Mouse (Mus musculus): ENCODE measurements around the gene Me3.

Me3 gene

GRCm38 (mm10) chr7:89632342-89633251 is at the start of gene Me3:
TSS of gene Me3 (plus strand) at chr7:89632392.
- DNase-seq (ENCODE audit: low spot score): peak; percentile 71

GRCm38 (mm10) chr7:89590039-89590438 is 42.2 kb upstream of the Me3 start:
- DNase-seq (ENCODE audit: low spot score): no peak

GRCm38 (mm10) chr7:89590542-89591251 is 41.5 kb upstream of the Me3 start:
- DNase-seq (ENCODE audit: low spot score): no peak

GRCm38 (mm10) chr7:89595813-89596212 is 36.4 kb upstream of the Me3 start:
- DNase-seq (ENCODE audit: low spot score): no peak

- DNase-seq (ENCODE audit: low spot score): no peak
These were observed 26.3 kb upstream of the Me3 start for GRCm38 (mm10) chr7:89605589-89606536.

GRCm38 (mm10) chr7:89607329-89607728 is 24.9 kb upstream of the Me3 start:
- no peak for DNase-seq (ENCODE audit: low spot score)

GRCm38 (mm10) chr7:89611236-89611635 is 21.0 kb upstream of the Me3 start:
- DNase-seq (ENCODE audit: low spot score): no peak

GRCm38 (mm10) chr7:89616235-89616634 is 16.0 kb upstream of the Me3 start:
- DNase-seq (ENCODE audit: low spot score): no peak

- no peak for DNase-seq (ENCODE audit: low spot score)
These were observed 8.9 kb upstream of the Me3 start for GRCm38 (mm10) chr7:89623331-89623730.

- no peak for DNase-seq (ENCODE audit: low spot score)
These were observed 4.8 kb upstream of the Me3 start for GRCm38 (mm10) chr7:89627393-89627792.

- no peak for DNase-seq (ENCODE audit: low spot score)
These were observed 4.2 kb upstream of the Me3 start for GRCm38 (mm10) chr7:89628006-89628405.

- DNase-seq (ENCODE audit: low spot score): no peak
These were observed 3.2 kb upstream of the Me3 start for GRCm38 (mm10) chr7:89629006-89629405.

- DNase-seq (ENCODE audit: low spot score): no peak
These were observed 2.3 kb upstream of the Me3 start for GRCm38 (mm10) chr7:89629914-89630313.

GRCm38 (mm10) chr7:89630796-89631195 is 1.4 kb upstream of the Me3 start:
- DNase-seq (ENCODE audit: low spot score): no peak

- no peak for DNase-seq (ENCODE audit: low spot score)
These were observed 8.3 kb downstream of the Me3 start for GRCm38 (mm10) chr7:89640533-89640932.

- no peak for DNase-seq (ENCODE audit: low spot score)
These were observed 8.9 kb downstream of the Me3 start for GRCm38 (mm10) chr7:89640944-89641661.

GRCm38 (mm10) chr7:89645015-89645414 is 12.8 kb downstream of the Me3 start:
- no peak for DNase-seq (ENCODE audit: low spot score)

GRCm38 (mm10) chr7:89647864-89648263 is 15.7 kb downstream of the Me3 start:
- DNase-seq (ENCODE audit: low spot score): no peak

GRCm38 (mm10) chr7:89657183-89657582 is 25.0 kb downstream of the Me3 start:
- no peak for DNase-seq (ENCODE audit: low spot score)

GRCm38 (mm10) chr7:89657692-89658212 is 25.6 kb downstream of the Me3 start:
- DNase-seq (ENCODE audit: low spot score): no peak

GRCm38 (mm10) chr7:89664197-89664596 is 32.0 kb downstream of the Me3 start:
- no peak for DNase-seq (ENCODE audit: low spot score)

Data from testis, postnatal 10 days (tissue).